21 mouse cellular contexts compared by ENCODE assay signal in genomic region chr16:24496635-24497034, GRCm38 (mm10).
A peak's percentile ranks its signal among the peaks of the same experiment; 100 is the strongest.
DNase-seq lines count a peak whose midpoint lies in the region; ATAC-seq and TF ChIP-seq lines count a peak whose summit lies in the region.
"Had no signal": no experiment of that assay in that cellular context is flagged by ENCODE, and none has a peak within 500 bp of the region (broad histone marks: within the 10 kb centered on the region; RNA-seq: fewer than 3 reads in every experiment).

No protein-coding gene starts in this region.

- 89% methylated on average over 7 of the region's 7 CpGs for WGBS in heart, postnatal 0 days

- TF ChIP-seq EP300 in heart, postnatal 0 days (IDR thresholded peaks at IDR 0.05; ENCODE audit: low read depth), result no peak

- no peak overlapping the region for H3K9ac ChIP-seq in heart, postnatal 0 days (replicated peaks; ENCODE audit: low read depth, low read length)
- H3K9ac ChIP-seq: heart, embryonic 15.5 days; hindbrain, embryonic 12.5 days had no signal

- peaks cover 67% of the 10 kb centered on the region for H3K4me1 ChIP-seq in heart, postnatal 0 days (ENCODE audit: control insufficient read depth, insufficient read depth)

- no peak for DNase-seq in gastrocnemius, adult 2 months
- DNase-seq in gastrocnemius, postnatal 10 days, result no peak
- no peak for DNase-seq in heart, postnatal 0 days (ENCODE audit: low spot score)
- no peak for DNase-seq in heart, postnatal 25 days (ENCODE audit: low spot score)
- DNase-seq in Patski (ENCODE audit: low read depth, low spot score), result peak; percentile 65
- DNase-seq in adrenal gland, adult 18-20 months (ENCODE audit: low spot score in 2 of 2), result no peak
- DNase-seq in cerebellum, postnatal 25 days, result no peak
- DNase-seq: adrenal gland, postnatal 14 days; cerebellum, adult 11-12 months; cerebellum, adult 9-11 months; heart, adult 18-20 months; heart, postnatal 4 days; kidney, adult 11 months had no signal

- no peaks in the 10 kb centered on the region for H3K36me3 ChIP-seq in heart, postnatal 0 days (replicated peaks; ENCODE audit: control insufficient read depth, insufficient read depth, low read length)
- H3K36me3 ChIP-seq: embryonic facial prominence, embryonic 10.5 days; forebrain, embryonic 10.5 days; heart, embryonic 15.5 days; hindbrain, embryonic 12.5 days had no signal

- no peak overlapping the region for H3K4me3 ChIP-seq in gastrocnemius, adult 2 months
- H3K4me3 ChIP-seq in heart, postnatal 0 days (ENCODE audit: low read depth, low read length), result no peak overlapping the region
- H3K4me3 ChIP-seq: embryonic facial prominence, embryonic 10.5 days; erythroblast, embryonic 14.5 days; forebrain, embryonic 10.5 days; heart, embryonic 15.5 days; hindbrain, embryonic 12.5 days had no signal

- intact Hi-C loops in gastrocnemius, adult 2 months (cut with DNase I), result loop anchor here (10.0 kb wide), 1 partner anchor 398 kb away; no protein-coding TSS in a partner anchor
- intact Hi-C loops in heart, postnatal 25 days (cut with DNase I), result no loop called here

- peak overlapping the region; percentile 69; the same call in 1 of the 2 replicates for H3K27ac ChIP-seq in gastrocnemius, adult 2 months
- H3K27ac ChIP-seq in heart, postnatal 0 days (ENCODE audit: low read depth), result peak overlapping the region; percentile 61; the same call in 1 of the 2 replicates
- H3K27ac ChIP-seq: embryonic facial prominence, embryonic 10.5 days; forebrain, embryonic 10.5 days; hindbrain, embryonic 12.5 days had no signal

- in situ Hi-C loops in Patski (cut with MboI; ENCODE audit: low pct_unique_long_range_greater_than_20kb), result loop anchor here (5.0 to 10.0 kb wide), 2 partner anchors 102 to 509 kb away; partner anchors contain the start of genes Bcl6, Gm37419 and Lpp

- H3K27me3 ChIP-seq in heart, postnatal 0 days (ENCODE audit: control insufficient read depth, insufficient read depth, low read length), result no peaks in the 10 kb centered on the region
- H3K27me3 ChIP-seq in Patski, result no peaks in the 10 kb centered on the region
- H3K27me3 ChIP-seq: heart, embryonic 15.5 days; hindbrain, embryonic 12.5 days had no signal

- no peaks in the 10 kb centered on the region for H3K9me3 ChIP-seq in heart, postnatal 0 days (replicated peaks; ENCODE audit: control insufficient read depth, low read length)
- H3K9me3 ChIP-seq: embryonic facial prominence, embryonic 10.5 days; forebrain, embryonic 10.5 days; heart, embryonic 15.5 days; hindbrain, embryonic 12.5 days had no signal

- CTCF ChIA-PET in Patski (lab: Charles Lee), result interaction anchor here (1.0 to 2.3 kb wide), 4 partner anchors 10 to 513 kb away, joined by 3 to 6 read pairs (median 6); no protein-coding TSS in a partner anchor

- ATAC-seq in heart, postnatal 0 days (ENCODE audit: insufficient read depth, low read depth), result no peak
- ATAC-seq in Patski, result peak; percentile 22
- ATAC-seq: forebrain, embryonic 14.5 days; hindbrain, embryonic 16.5 days; inflammation-experienced regulatory T-cells, adult 6 months had no signal

- no peak for TF ChIP-seq CTCF in gastrocnemius, adult 2 months (IDR thresholded peaks at IDR 0.05)
- no peak for TF ChIP-seq CTCF in heart, postnatal 0 days (IDR thresholded peaks at IDR 0.05; ENCODE audit: low read depth)
- TF ChIP-seq CTCF in Patski (IDR thresholded peaks at IDR 0.05), result no peak

- H3K4me2 ChIP-seq in heart, postnatal 0 days (ENCODE audit: low read depth, low read length), result no peak overlapping the region
- H3K4me2 ChIP-seq: heart, embryonic 15.5 days; hindbrain, embryonic 12.5 days had no signal

- POLR2A ChIA-PET in Patski (lab: Charles Lee), result interaction anchor here (0.5 to 1.8 kb wide), 3 partner anchors 55 to 507 kb away, joined by 3 to 4 read pairs (median 3); no protein-coding TSS in a partner anchor
